Mouse (Mus musculus) 3134 (cell line): ENCODE results near the gene Pfkm.

Experiments
- DNase-seq: peaks from one replicate; pipeline ENCODE4 v3.0.0-alpha.2; 2011; ENCODE audit warnings: low spot score; ENCODE audit not compliant: insufficient read length; ENCODE audit errors: extremely low read depth

The Pfkm gene

GRCm38 (mm10) chr15:98092372-98093120 is at the start of gene Pfkm:
Pfkm (plus strand) TSS chr15:98092589.
- no peak for DNase-seq

- no peak for DNase-seq
Observed at GRCm38 (mm10) chr15:98043967-98044366, 48.4 kb upstream of the Pfkm start.

GRCm38 (mm10) chr15:98044387-98044786 is 48.0 kb upstream of the Pfkm start:
- no peak for DNase-seq

- peak; percentile 44 for DNase-seq
Observed at GRCm38 (mm10) chr15:98048918-98049700, 43.3 kb upstream of the Pfkm start.

DNA sequence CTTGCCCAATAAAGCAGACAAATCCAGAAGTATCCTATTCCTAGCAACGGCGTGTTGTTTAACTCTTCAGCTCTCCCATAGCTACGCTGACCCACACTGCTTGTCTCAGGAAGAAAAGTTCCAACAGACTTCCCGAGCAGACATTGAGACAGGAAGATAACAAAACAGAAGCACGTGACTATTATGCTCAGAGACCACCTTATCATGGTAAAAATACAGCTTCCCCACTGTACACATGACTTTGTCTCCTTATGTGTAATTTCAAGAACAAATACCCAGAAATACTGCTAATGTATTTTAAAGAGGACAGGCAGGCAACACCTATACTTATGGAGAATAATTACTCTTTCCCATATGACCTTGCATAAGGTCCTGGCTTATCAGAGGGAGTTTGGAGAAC is 40.7 kb upstream of the Pfkm start:
- no peak for DNase-seq

DNA sequence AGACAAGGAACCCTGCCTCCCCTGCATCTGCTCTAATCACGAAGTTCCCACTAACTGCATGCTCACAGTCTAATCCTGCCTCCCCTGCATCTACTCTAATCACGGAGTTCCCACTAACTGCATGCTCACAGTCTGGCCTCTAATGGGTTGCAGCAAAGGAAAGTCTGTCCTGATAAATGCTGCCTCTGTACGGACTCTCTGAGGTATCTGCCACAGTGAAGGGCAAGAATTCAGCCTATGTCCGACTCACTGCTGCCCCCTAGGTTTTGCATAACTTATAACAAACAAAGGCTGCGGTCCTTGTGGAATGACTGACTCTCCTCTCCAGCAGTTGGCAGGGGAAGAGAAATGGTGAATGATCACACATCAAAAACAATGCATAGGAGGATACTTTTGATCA is 37.1 kb upstream of the Pfkm start:
- DNase-seq, result no peak

- DNase-seq, result no peak
Observed at GRCm38 (mm10) chr15:98065881-98066280, 26.5 kb upstream of the Pfkm start.

- no peak for DNase-seq
Observed at GRCm38 (mm10) chr15:98066602-98067001, 25.8 kb upstream of the Pfkm start.

DNA sequence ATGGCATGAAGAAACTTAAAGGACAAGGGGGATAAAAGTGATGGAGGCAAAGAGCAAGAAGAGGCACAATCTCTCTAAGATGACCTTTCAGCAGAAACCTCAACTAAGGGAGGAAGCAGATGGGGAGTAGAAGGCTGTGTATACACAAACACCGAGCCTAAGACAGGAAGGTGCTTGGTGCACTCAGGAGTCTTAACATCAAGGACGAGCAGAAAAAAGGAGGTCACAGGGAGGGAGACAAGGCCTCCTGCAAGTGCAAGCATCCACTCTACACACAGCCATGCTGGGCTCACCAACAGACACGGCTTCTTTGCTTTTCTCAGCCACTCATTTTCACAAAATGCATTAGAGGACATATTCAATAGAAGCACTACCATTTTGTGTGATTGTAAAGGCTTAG is 24.9 kb upstream of the Pfkm start:
- DNase-seq, result no peak

DNA sequence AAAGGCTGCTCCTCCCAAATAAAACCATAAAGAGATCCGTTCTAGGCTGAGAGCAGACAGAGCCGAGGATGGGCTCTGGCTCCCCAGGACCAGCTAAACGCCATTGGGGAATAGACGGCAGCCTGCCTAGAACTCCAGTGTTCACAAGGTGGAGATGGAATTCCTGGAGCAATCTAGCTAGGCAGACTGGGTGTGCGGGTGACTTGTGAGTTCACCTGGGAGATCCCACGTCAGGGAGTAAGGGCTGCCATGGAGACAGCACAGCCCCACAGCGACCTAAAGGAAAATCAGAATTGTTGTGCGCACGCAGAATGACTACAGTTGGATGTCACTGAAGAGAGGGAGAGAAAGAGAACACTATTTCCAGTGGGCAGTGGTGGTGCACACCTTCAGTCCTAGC is 23.9 kb upstream of the Pfkm start:
- no peak for DNase-seq

- DNase-seq, result no peak
Observed at GRCm38 (mm10) chr15:98069566-98070245, 22.7 kb upstream of the Pfkm start.

- no peak for DNase-seq
Observed at GRCm38 (mm10) chr15:98070376-98070775, 22.0 kb upstream of the Pfkm start.

DNA sequence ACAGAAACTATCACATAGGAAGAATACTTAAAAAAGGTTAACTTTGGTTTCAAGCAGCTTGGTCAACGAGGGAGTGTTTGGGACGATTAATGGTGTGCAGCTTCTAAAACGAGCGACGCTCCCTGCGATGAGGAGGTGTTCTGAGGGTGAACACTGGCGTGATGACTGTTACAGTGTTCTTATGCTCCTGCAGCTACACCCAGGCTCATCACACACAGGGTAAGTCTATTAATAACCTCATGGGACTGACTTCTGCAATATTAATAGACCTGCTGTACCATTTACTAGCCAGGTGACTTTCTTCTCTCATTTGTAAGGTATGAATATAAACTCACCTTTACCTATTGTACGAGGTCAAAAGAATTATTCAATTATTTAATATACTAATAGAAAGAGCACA is 17.9 kb upstream of the Pfkm start:
- DNase-seq, result no peak

GRCm38 (mm10) chr15:98075034-98075433 is 17.4 kb upstream of the Pfkm start:
- no peak for DNase-seq

DNA sequence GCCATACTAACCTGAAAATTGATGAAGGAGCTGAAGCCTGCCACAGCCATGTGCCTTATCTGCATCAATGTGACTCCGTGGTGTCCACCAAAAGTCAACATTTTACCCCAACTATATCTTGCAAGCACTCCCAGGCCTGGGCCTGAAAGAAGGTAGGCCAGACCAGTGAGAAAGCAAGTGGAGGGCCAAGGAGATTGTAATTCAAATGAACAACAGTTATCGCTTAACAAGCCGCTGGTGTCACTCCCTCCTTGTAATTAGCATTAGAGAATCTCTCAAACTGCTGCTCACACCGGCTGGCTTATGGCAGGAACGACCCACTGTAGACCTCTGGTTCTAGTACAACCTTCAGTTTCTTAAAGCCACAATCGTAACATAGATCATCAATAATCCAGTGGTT is 15.5 kb upstream of the Pfkm start:
- no peak for DNase-seq

GRCm38 (mm10) chr15:98088889-98089288 is 3.5 kb upstream of the Pfkm start:
- DNase-seq, result no peak

DNA sequence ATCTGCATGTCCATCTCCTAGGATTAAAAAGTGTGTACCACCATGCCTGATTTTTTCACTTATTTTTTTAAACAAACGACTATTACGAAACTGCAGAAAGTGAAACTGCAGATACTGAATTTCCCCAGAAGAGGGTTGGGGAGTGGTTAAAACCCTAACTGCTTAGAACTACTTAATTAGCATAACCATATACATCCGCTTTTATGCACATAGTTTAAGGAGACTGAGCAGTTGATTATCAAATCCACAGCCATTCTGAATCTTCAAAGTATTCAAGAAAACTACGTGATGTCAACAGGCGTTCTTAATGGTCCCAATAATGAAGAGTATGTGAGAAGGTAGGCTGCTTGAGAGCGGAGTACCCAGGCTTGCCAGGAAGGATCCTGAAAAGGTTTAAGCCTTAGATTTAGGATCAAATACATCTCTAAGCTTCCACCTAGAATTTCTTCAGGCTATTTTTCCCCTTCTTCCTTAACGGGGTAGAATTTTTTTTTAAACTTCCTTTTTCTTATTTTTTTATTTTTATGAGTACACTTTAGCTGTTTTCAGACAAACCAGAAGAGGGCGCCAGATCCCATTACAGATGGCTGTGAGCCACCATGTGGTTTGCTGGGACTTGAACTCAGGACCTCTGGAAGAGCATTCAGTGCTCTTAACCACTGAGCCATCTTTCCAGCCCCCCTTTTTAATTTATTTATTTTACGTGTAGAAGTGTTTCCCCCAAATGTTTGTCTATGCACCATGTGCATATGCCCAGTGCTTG is 2.8 kb upstream of the Pfkm start:
- DNase-seq, result peak; percentile 26

- DNase-seq, result no peak
Observed at GRCm38 (mm10) chr15:98091841-98092240, 548 bp upstream of the Pfkm start.

DNA sequence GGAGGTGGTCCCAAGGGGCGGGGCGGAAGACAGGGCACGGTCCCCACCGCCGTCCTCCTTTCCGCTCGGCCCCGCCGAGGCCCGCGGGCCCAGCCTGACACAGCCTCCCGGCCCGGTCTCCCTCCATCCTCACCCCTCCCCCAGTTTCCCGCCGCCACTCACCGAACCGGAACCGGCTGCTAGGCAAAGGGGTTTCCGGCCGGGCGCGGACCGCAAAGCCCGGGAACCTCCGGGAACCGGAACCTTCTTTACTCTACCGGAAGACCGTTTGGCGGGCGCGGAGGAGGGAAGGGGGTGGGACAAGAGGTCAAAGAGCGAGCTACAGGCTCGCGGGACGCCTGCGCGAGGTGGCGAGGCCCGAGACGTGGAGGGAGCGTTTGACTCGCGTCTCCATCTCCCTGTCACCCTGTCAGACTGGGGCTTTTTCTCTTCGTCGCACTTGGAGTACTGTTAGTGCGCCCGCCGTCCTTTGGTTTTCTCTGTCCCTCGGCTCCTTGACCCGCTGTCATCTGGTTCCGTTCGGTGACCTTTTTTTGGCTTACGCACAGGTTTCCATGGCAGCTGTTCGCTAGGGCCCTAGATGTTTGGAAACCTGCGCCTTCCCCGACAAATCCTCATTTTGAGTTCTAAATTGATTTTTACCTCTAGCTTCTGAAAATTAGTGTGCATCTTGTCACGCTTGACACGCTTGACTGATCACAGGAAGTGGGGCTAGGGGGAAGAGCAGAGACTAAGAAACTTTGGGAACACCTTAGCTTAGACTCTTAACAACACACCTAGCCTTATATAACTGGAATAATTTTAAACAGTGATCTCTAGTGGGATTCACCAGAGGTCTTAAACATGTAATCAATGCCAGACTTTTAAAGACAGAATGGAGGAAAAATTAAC is 977 bp downstream of the Pfkm start, which contains the start of gene Senp1:
Gene Senp1 (minus strand): TSS at position 624 of the 891 bp plus-strand sequence.
- peak; percentile 93 for DNase-seq

- DNase-seq, result no peak
Observed at GRCm38 (mm10) chr15:98094905-98095304, 2.5 kb downstream of the Pfkm start.
